Mouse (Mus musculus) hindbrain, embryonic 13.5 days (tissue): ENCODE measurements around the gene Nav1. TPM values are rescaled to one million over a fixed set of nuclear protein-coding genes. Genes with fewer than 3 reads are reported as not detected.

Experiments used
- ATAC-seq: fragments of 200-750 bp; cut with Nextera tagmentation; 2 replicates; pipeline ENCODE4 v1.8.0; 2017; ENCODE audit warnings: moderate TSS enrichment; ENCODE audit not compliant: low FRiP score
- H3K27ac ChIP-seq: fragments of 300-500 bp; sonication (generic); 2 replicates; pipeline ENCODE4 v1.5.1; 2015; ENCODE audit warnings: inconsistent platforms, mild to moderate bottlenecking, moderate library complexity
- H3K27me3 ChIP-seq: fragments of 300-500 bp; sonication (generic); 2 replicates; pipeline ENCODE4 v1.6.1; 2015; ENCODE audit warnings: mild to moderate bottlenecking, inconsistent platforms
- H3K36me3 ChIP-seq: fragments of 300-500 bp; sonication (generic); 2 replicates; pipeline ENCODE4 v1.6.1; 2015; ENCODE audit warnings: mild to moderate bottlenecking, inconsistent platforms
- H3K4me1 ChIP-seq: fragments of 300-500 bp; sonication (generic); replicated peaks from 2 replicates; pipeline ENCODE4 v1.6.1; 2015; ENCODE audit warnings: inconsistent platforms
- H3K4me2 ChIP-seq: fragments of 300-500 bp; sonication (generic); 2 replicates; pipeline ENCODE4 v1.6.1; 2015; ENCODE audit warnings: inconsistent platforms, mild to moderate bottlenecking, moderate library complexity
- H3K4me3 ChIP-seq: fragments of 300-500 bp; sonication (generic); 2 replicates; pipeline ENCODE4 v1.5.1; 2015; ENCODE audit warnings: mild to moderate bottlenecking, inconsistent platforms
- H3K9ac ChIP-seq: fragments of 300-500 bp; sonication (generic); 2 replicates; pipeline ENCODE4 v1.6.1; 2015; ENCODE audit warnings: mild to moderate bottlenecking, inconsistent platforms
- H3K9me3 ChIP-seq: fragments of 300-500 bp; sonication (generic); 2 replicates; pipeline ENCODE4 v1.6.1; 2016; ENCODE audit warnings: inconsistent platforms
- WGBS: fragments of 180-500 bp; shearing (Covaris S2); methylation state at CpG from one replicate; pipeline ENCODE4 v1.1.7; 2015; 5-methylcytosine and 5-hydroxymethylcytosine counted together
- polyA plus RNA-seq: library from polyadenylated mRNA; unstranded; fragments of >200 nt; fragmentation: Nextera tagmentation; extraction: Ambion mirVana; gene quantifications from 2 replicates; pipeline ENCODE4 v1.2.1, GENCODE M21; 2015

Nav1 gene
- polyA plus RNA-seq, 1 experiment from 2014 or later, result 42.6 TPM

DNA sequence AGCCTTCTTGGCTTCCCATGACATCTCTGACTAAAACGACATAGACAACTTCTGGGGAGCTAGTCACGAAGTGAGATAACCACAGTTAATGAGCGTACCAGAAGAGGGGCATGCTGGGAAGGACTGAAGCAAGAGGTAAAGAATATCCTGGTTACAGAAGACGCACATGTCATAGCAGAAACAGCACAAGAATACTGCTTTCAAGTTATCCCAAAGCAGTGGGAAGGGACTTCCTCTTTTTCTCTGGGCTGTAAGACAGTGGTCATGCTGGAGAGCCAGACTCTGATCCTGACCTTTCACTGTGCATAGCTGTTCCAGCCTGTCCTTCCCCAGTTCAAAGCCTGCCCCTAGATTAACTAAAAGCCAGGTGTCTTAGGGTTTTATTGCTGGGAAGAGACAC lies 26.4 kb upstream of the Nav1 start:
- no peak overlapping the region for H3K4me2 ChIP-seq
- H3K4me1 ChIP-seq, result peaks cover 51% of the 10 kb centered on the region
- no peak overlapping the region for H3K4me3 ChIP-seq
- no peaks in the 10 kb centered on the region for H3K9me3 ChIP-seq
- H3K9ac ChIP-seq, result no peak overlapping the region
- no peak overlapping the region for H3K27ac ChIP-seq
- H3K27me3 ChIP-seq, result no peaks in the 10 kb centered on the region
- WGBS, result 81% methylated on average over 4 of the region's 4 CpGs
- no peak for ATAC-seq
- no peaks in the 10 kb centered on the region for H3K36me3 ChIP-seq

DNA sequence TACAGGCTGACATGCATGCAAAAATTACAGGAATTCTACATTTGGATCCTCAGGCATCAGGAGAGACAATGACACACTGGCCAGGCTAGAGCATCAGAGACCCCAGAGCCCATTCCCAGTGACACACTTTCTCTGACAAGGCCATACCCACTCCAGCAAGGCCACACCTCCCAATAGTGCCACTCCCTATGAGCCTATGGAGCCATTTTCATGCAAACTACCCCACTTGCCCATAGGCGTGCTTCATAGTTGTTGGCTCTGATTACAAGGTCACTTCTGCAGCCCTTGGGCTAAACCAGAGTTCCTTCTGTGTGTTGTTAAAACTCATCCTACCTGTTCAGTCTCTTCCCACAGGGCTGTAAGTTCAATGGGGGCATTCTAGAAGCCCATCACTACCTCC lies 25.1 kb upstream of the Nav1 start:
- Histone ChIP-seq H3K36me3 (no peaks in the 10 kb centered on the region), H3K9ac (no peak overlapping the region), H3K9me3 (no peaks in the 10 kb centered on the region), H3K27me3 (no peaks in the 10 kb centered on the region), H3K4me1 (peaks cover 43% of the 10 kb centered on the region), H3K4me2 (no peak overlapping the region), H3K27ac (no peak overlapping the region), H3K4me3 (no peak overlapping the region)
- WGBS, result 69% methylated on average over 1 of the region's 1 CpGs
- ATAC-seq, result no peak

DNA sequence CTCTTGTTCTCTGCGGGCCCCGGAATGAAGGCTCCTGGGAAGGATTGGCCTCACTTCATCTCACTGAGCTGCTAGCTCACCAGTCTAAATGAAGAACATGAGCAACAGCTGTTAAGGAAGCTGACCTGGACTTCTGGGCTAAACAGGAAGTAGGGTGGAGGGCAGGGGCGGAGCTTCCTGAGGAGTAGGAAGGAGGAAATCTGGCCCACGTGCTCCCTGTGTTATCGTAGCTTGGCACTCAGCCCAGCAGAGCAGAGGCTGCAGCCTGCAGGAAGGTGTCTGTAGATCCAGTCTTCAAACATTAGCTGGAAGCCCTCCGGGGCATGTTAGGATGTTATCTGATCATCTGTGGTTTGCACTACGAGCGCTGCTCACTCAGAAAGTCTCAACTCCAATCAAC lies 24.4 kb upstream of the Nav1 start:
- Histone ChIP-seq H3K9ac (no peak overlapping the region), H3K4me2 (no peak overlapping the region), H3K4me1 (peaks cover 38% of the 10 kb centered on the region), H3K4me3 (no peak overlapping the region), H3K27ac (peak overlapping the region; percentile 23; the same call in 1 of the 2 replicates), H3K9me3 (no peaks in the 10 kb centered on the region), H3K27me3 (no peaks in the 10 kb centered on the region), H3K36me3 (no peaks in the 10 kb centered on the region)
- 75% methylated on average over 8 of the region's 8 CpGs for WGBS
- no peak for ATAC-seq

DNA sequence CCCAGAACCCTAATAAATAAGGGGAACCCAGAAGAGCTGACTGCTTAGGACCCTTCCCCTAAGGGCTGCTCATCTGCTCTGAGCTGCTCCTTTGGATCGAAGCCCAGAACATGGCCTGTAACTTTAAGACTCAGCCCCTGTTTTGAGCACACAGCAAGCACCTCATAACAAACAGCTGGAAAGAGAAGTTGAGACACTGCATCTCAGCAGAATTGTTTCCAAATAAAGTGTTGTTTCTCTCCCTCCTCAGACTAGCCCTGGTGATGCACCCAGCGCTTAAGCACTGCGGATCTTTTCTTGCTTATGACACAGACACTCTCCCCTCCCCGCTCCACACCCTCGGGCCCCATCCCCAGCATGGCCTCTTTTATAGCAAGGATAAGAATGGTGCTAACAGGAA lies 22.8 kb upstream of the Nav1 start:
- no peak overlapping the region for H3K4me2 ChIP-seq
- 81% methylated on average over 5 of the region's 5 CpGs for WGBS
- H3K27me3 ChIP-seq, result no peaks in the 10 kb centered on the region
- H3K9me3 ChIP-seq, result no peaks in the 10 kb centered on the region
- no peak overlapping the region for H3K4me3 ChIP-seq
- H3K27ac ChIP-seq, result no peak overlapping the region; the same call in 1 of the 2 replicates
- no peak overlapping the region for H3K9ac ChIP-seq
- peaks cover 32% of the 10 kb centered on the region for H3K4me1 ChIP-seq
- ATAC-seq, result no peak
- no peaks in the 10 kb centered on the region for H3K36me3 ChIP-seq

DNA sequence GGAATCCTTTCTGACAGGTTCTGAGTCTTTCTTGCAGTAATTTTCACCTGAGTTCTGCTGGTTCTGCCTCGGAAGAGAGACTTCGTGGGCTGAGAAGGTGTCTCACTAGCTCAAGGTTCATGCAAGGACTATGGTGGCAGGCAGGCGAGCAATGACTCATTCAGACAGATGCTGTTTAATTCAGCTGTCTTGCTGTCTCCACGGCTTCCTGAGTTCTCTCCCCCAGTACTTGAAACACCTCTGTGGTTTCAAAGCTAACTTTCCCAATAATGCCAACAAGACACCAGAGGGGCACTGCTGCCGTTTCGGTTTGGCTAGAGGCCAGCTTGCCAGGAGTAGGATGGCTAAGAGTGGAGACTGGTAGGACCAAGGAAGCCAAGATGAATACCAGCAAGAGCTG lies 19.1 kb upstream of the Nav1 start:
- 85% methylated on average over 6 of the region's 6 CpGs for WGBS
- no peak overlapping the region for H3K4me3 ChIP-seq
- H3K27ac ChIP-seq, result no peak overlapping the region
- no peaks in the 10 kb centered on the region for H3K9me3 ChIP-seq
- no peak overlapping the region for H3K4me2 ChIP-seq
- no peak for ATAC-seq
- H3K36me3 ChIP-seq, result no peaks in the 10 kb centered on the region
- no peaks in the 10 kb centered on the region for H3K27me3 ChIP-seq
- H3K4me1 ChIP-seq, result peaks cover 34% of the 10 kb centered on the region
- H3K9ac ChIP-seq, result no peak overlapping the region

DNA sequence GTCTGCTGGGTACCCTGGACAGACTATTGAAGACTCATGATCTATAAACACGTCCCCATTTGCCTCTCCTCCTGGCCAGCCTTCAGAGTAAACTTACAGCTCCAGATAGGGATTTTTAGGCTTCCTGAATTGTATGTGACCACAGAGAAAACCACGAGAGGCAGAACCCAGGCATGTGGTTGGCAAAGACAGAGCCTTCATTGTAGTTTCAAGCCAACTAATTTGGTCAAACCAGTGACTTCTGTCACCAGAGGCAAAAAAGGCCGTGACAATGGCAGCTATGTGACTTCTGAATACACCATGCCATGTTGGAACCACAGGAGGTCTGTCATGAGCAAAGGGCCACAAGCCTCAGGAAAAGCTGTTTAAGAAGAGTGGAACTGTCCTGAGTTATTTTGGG lies 18.6 kb upstream of the Nav1 start:
- Histone ChIP-seq H3K9ac (no peak overlapping the region), H3K36me3 (no peaks in the 10 kb centered on the region), H3K9me3 (no peaks in the 10 kb centered on the region), H3K27me3 (no peaks in the 10 kb centered on the region), H3K4me3 (no peak overlapping the region), H3K4me2 (no peak overlapping the region), H3K27ac (no peak overlapping the region), H3K4me1 (peaks cover 34% of the 10 kb centered on the region)
- ATAC-seq, result no peak
- 69% methylated on average over 3 of the region's 3 CpGs for WGBS

DNA sequence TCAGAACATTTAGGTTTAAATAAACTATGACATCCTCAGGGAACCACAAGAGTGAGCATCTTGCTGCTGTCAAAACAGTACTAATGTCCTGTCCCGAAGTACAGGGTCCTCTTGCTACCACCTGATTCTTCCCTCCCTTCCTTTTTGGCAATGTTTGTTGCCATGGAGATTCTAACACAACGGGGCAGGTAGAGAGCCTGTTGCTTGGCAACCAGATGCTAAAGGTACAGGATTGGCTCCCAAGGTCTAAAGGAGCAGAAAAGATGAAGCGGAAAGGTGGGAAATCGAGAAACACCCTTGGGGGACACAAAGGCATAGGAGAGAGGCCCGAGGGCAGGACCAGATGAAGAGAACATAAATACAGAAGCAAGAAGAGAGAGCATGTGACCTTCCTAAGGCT lies 17.6 kb upstream of the Nav1 start:
- no peaks in the 10 kb centered on the region for H3K36me3 ChIP-seq
- ATAC-seq, result no peak

DNA sequence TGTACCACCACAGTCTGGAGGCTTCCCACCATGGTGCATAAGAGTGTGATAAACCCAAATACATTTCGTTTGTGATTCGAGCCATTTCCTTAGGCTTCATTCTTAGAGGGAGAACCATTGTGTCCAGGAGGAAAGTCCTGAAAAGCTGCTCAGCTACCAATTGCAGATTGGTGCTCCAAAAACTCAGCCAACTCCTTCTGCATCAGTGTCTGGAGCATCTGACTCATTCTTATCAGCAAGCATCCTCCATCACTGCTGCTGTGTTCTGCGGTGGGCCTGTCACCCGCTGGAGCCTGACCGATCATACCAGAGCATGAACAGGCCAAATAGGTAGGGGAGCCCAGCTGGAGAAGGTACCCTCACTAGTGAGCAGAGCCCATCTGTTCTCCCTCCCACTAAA lies 16.0 kb upstream of the Nav1 start:
- Histone ChIP-seq H3K4me1 (peaks cover 41% of the 10 kb centered on the region), H3K36me3 (no peaks in the 10 kb centered on the region), H3K27ac (no peak overlapping the region), H3K27me3 (no peaks in the 10 kb centered on the region), H3K9me3 (no peaks in the 10 kb centered on the region), H3K9ac (no peak overlapping the region), H3K4me2 (no peak overlapping the region), H3K4me3 (no peak overlapping the region)
- no peak for ATAC-seq
- 90% methylated on average over 5 of the region's 5 CpGs for WGBS

More for the DNA sequence above, 17.6 kb upstream of the Nav1 start:
- no peak overlapping the region for H3K4me3 ChIP-seq
- no peak overlapping the region for H3K4me2 ChIP-seq
- no peaks in the 10 kb centered on the region for H3K27me3 ChIP-seq
- H3K27ac ChIP-seq, result no peak overlapping the region
- peaks cover 34% of the 10 kb centered on the region for H3K4me1 ChIP-seq
- WGBS, result 67% methylated on average over 5 of the region's 5 CpGs
- H3K9me3 ChIP-seq, result no peaks in the 10 kb centered on the region
- H3K9ac ChIP-seq, result no peak overlapping the region

DNA sequence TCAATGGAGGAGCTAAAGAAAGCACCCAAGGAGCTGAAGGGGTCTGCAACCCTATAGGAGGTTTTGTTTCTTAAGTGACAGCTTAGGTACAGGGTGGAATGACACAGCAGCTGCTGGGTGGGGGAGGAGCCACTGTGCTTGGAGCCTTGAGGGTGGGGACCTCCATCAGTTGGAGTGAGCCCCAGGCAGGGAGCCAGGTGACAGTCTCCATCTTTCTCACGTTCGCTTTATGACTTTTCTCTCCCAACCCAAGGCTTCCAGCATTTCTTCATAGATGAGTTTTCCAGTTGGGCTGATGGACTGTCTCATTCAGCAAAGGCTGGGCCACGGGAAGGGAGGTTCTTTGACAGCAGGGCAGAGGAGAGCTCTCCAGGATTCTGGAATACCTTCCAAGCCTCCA lies 14.2 kb upstream of the Nav1 start:
- Histone ChIP-seq H3K27ac (no peak overlapping the region), H3K27me3 (no peaks in the 10 kb centered on the region), H3K9me3 (no peaks in the 10 kb centered on the region), H3K9ac (no peak overlapping the region), H3K36me3 (no peaks in the 10 kb centered on the region), H3K4me1 (peaks cover 40% of the 10 kb centered on the region), H3K4me2 (no peak overlapping the region), H3K4me3 (no peak overlapping the region)
- 0 out of 2 replicates have a peak, but pooled peaks have one; percentile 16 for ATAC-seq
- WGBS, result 51% methylated on average over 3 of the region's 3 CpGs

DNA sequence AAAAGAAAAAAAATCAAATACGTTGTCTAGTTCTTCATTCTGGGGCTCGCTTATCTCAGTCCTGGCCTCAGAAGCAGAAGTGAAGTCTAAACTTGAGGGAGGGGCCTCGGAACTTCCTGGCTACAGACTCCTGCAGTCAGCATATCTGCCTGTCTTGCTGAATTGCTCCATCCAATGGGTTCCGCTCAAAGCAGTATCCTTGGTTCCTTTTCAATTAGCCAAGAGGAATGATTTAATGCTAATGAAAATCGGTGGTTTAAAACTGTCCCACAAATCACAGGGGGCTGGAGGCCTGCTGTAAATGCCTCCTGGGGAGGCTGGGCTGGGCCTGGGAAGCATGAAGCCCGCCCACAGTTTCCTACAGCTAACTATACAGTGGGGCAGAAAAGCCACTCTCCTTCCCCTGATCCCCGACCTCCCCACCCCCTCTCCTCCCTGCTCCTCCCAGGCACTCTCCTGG lies 12.9 kb upstream of the Nav1 start:
- Histone ChIP-seq H3K36me3 (no peaks in the 10 kb centered on the region), H3K27me3 (no peaks in the 10 kb centered on the region), H3K9ac (no peak overlapping the region), H3K27ac (no peak overlapping the region), H3K4me1 (peaks cover 42% of the 10 kb centered on the region), H3K4me3 (no peak overlapping the region), H3K4me2 (no peak overlapping the region), H3K9me3 (no peaks in the 10 kb centered on the region)
- no peak for ATAC-seq
- WGBS, result 9% methylated on average over 7 of the region's 7 CpGs

DNA sequence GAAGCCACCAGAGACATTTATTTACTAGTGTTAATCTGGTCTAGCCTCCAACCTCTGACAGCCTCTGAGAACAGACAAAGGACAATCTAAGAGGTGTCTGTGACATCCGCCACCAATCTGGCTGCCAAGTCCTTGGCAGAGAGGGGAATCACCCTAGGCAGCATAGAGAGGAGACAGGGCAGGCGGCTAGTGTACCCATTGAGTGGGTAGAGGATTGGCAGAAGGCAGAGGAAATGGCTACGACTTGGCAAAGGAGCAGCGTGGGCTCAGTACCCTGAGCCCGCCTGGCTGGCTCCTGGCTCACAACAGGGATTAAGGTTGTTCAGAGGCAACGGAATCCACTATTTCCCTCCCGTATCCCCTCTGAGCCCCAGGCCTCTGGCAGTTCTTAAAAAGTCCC lies 12.0 kb upstream of the Nav1 start:
- H3K9me3 ChIP-seq, result no peaks in the 10 kb centered on the region
- no peak overlapping the region for H3K4me2 ChIP-seq
- 53% methylated on average over 7 of the region's 7 CpGs for WGBS
- no peak overlapping the region for H3K4me3 ChIP-seq
- H3K9ac ChIP-seq, result no peak overlapping the region
- no peaks in the 10 kb centered on the region for H3K27me3 ChIP-seq
- H3K4me1 ChIP-seq, result peaks cover 37% of the 10 kb centered on the region
- H3K36me3 ChIP-seq, result no peaks in the 10 kb centered on the region
- H3K27ac ChIP-seq, result no peak overlapping the region
- no peak for ATAC-seq

DNA sequence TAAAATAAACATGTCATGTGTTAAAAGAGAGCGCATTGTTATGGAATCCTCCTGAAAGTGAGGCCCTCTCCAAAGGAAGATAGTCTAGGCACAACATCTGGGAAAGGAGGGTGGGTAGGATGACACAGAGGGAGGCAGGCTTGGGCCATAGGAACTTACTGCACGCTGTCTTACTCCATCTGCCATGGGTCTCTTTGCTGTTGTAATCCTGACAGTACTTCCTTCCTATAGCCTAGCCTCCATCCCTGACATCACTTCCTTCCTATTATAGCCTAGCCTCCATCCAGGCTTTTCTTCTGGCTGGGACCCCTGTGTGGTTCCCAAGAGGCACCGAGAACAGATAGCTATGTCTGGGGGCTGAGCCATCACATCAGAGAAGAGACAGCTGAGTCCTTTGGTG lies 10.2 kb upstream of the Nav1 start:
- no peak for ATAC-seq
- peaks cover 37% of the 10 kb centered on the region for H3K4me1 ChIP-seq
- H3K4me3 ChIP-seq, result no peak overlapping the region
- no peak overlapping the region for H3K4me2 ChIP-seq
- H3K36me3 ChIP-seq, result no peaks in the 10 kb centered on the region
- 81% methylated on average over 3 of the region's 3 CpGs for WGBS
- H3K9me3 ChIP-seq, result no peaks in the 10 kb centered on the region
- H3K27me3 ChIP-seq, result no peaks in the 10 kb centered on the region
- no peak overlapping the region for H3K27ac ChIP-seq
- H3K9ac ChIP-seq, result no peak overlapping the region

DNA sequence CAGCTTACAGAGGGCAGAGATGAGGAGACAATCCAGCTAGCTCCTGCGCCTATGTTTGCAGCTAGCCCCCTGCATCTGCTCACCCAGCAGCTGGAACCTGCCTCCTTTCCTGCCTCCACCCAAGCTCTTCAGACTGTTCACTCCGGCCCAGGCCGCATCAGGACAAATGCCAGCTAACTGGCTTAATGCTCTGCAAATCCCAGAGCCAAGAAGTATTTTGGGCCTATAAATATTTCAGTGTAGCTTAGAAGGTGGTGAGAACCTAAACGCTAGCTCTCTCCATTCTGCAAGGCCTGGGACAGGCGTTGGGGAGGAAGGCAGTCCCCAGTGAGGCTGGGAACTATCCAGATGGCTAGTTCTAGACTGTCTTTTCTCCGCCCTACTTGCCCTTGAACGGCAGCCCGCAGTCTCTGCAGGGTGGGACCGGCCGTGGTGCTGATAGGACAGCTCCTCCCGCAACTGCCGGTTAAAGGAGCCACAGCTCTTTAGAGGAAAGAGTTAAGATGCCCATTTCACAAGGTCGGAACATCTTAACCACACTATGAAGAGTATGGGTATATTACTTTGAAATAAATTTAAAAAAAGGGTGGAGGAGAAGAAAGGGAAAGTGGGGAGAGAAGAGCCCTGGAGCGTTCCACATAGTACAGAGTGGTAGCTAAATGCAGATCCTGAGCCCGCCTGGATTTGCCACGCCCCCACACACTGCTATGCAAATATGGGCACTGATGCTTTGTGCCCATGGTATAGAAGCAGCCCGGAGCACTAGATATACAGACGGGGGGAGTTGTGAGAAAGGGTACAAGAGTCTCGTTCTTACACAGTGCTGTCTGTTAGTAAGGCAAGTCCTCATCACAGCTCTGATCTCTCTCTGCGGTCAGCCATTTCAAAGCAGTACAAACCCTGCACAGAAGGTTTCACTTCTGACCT lies 8.9 kb upstream of the Nav1 start:
- Histone ChIP-seq H3K9ac (no peak overlapping the region), H3K9me3 (no peaks in the 10 kb centered on the region), H3K36me3 (no peaks in the 10 kb centered on the region), H3K4me3 (no peak overlapping the region), H3K27me3 (no peaks in the 10 kb centered on the region), H3K4me2 (no peak overlapping the region), H3K27ac (peak overlapping the region; percentile 46), H3K4me1 (peaks cover 31% of the 10 kb centered on the region)
- WGBS, result 16% methylated on average over 20 of the region's 20 CpGs
- peak; percentile 75 for ATAC-seq
